Mouse (Mus musculus): Measurements from ENCODE around the gene Cnmd. TPM values are rescaled to one million over a fixed set of nuclear protein-coding genes. Genes with fewer than 3 reads are reported as not detected.

Cnmd gene
- polyA plus RNA-seq (2015; fragmentation: Nextera tagmentation; extraction: Ambion mirVana): 0.18 TPM in 1 of 2 replicates, not detected in the other

- no peak for TF ChIP-seq CTCF (IDR thresholded peaks at IDR 0.05; ENCODE audit: low read depth)
- H3K4me2 ChIP-seq (replicated peaks; ENCODE audit: low read depth): peak within 1 kb of the TSS; percentile 61
- H3K27me3 ChIP-seq (replicated peaks; ENCODE audit: control insufficient read depth, insufficient read depth, low read length): no peaks in the 10 kb centered on the region
- WGBS: 65% methylated on average over 4 of the region's 4 CpGs
- peak within 1 kb of the TSS; percentile 23; the same call in 1 of the 2 replicates for H3K4me3 ChIP-seq (ENCODE audit: low read depth, low read length)
- no peak for ATAC-seq
- no peaks in the 10 kb centered on the region for H3K4me1 ChIP-seq (replicated peaks; ENCODE audit: control insufficient read depth, insufficient read depth, low read length)
- H3K9me3 ChIP-seq (ENCODE audit: control insufficient read depth): no peaks in the 10 kb centered on the region
- H3K27ac ChIP-seq (ENCODE audit: low read depth, low read length): no peak within 1 kb of the TSS
- H3K9ac ChIP-seq (ENCODE audit: low read depth, low read length): no peak within 1 kb of the TSS
- H3K36me3 ChIP-seq (ENCODE audit: control insufficient read depth, insufficient read depth): no peaks in the 10 kb centered on the region
Observed at GRCm38 (mm10) chr14:79662001-79662400, at the start of gene Cnmd. Gene Cnmd (minus strand): TSS chr14:79662170.

GRCm38 (mm10) chr14:79711301-79711700 lies 49.3 kb upstream of the Cnmd start:
- H3K9me3 ChIP-seq (ENCODE audit: control insufficient read depth): no peaks in the 10 kb centered on the region
- no peaks in the 10 kb centered on the region for H3K27me3 ChIP-seq (replicated peaks; ENCODE audit: control insufficient read depth, insufficient read depth, low read length)
- no peak for TF ChIP-seq CTCF (IDR thresholded peaks at IDR 0.05; ENCODE audit: low read depth)
- H3K4me1 ChIP-seq (replicated peaks; ENCODE audit: control insufficient read depth, insufficient read depth, low read length): no peaks in the 10 kb centered on the region
- no peak overlapping the region for H3K27ac ChIP-seq (ENCODE audit: low read depth, low read length)
- no peak for ATAC-seq
- no peak overlapping the region for H3K4me3 ChIP-seq (ENCODE audit: low read depth, low read length)
- 89% methylated on average over 4 of the region's 4 CpGs for WGBS
- H3K36me3 ChIP-seq (ENCODE audit: control insufficient read depth, insufficient read depth): no peaks in the 10 kb centered on the region
- H3K4me2 ChIP-seq (replicated peaks; ENCODE audit: low read depth): no peak overlapping the region
- no peak overlapping the region for H3K9ac ChIP-seq (ENCODE audit: low read depth, low read length)

GRCm38 (mm10) chr14:79703523-79704172 lies 41.7 kb upstream of the Cnmd start:
- Histone ChIP-seq H3K36me3 (ENCODE audit: control insufficient read depth, insufficient read depth) (no peaks in the 10 kb centered on the region), H3K9ac (ENCODE audit: low read depth, low read length) (no peak overlapping the region), H3K9me3 (ENCODE audit: control insufficient read depth) (no peaks in the 10 kb centered on the region), H3K4me1 (replicated peaks; ENCODE audit: control insufficient read depth, insufficient read depth, low read length) (no peaks in the 10 kb centered on the region), H3K4me2 (replicated peaks; ENCODE audit: low read depth) (no peak overlapping the region), H3K27ac (ENCODE audit: low read depth, low read length) (no peak overlapping the region), H3K27me3 (replicated peaks; ENCODE audit: control insufficient read depth, insufficient read depth, low read length) (no peaks in the 10 kb centered on the region), H3K4me3 (ENCODE audit: low read depth, low read length) (no peak overlapping the region)
- ATAC-seq: no peak
- TF ChIP-seq CTCF (IDR thresholded peaks at IDR 0.05; ENCODE audit: low read depth): no peak
- WGBS: 78% methylated on average over 22 of the region's 22 CpGs

- Histone ChIP-seq H3K4me2 (replicated peaks; ENCODE audit: low read depth) (no peak overlapping the region), H3K4me1 (replicated peaks; ENCODE audit: control insufficient read depth, insufficient read depth, low read length) (no peaks in the 10 kb centered on the region), H3K9ac (ENCODE audit: low read depth, low read length) (no peak overlapping the region), H3K36me3 (ENCODE audit: control insufficient read depth, insufficient read depth) (no peaks in the 10 kb centered on the region), H3K9me3 (ENCODE audit: control insufficient read depth) (no peaks in the 10 kb centered on the region), H3K27ac (ENCODE audit: low read depth, low read length) (no peak overlapping the region), H3K27me3 (replicated peaks; ENCODE audit: control insufficient read depth, insufficient read depth, low read length) (no peaks in the 10 kb centered on the region), H3K4me3 (ENCODE audit: low read depth, low read length) (no peak overlapping the region)
- TF ChIP-seq CTCF (IDR thresholded peaks at IDR 0.05; ENCODE audit: low read depth): no peak
- ATAC-seq: no peak
- 35% methylated on average over 5 of the region's 5 CpGs for whole genome bisulfite sequencing
Observed at GRCm38 (mm10) chr14:79701606-79702005, 39.6 kb upstream of the Cnmd start.

- H3K4me1 ChIP-seq (replicated peaks; ENCODE audit: control insufficient read depth, insufficient read depth, low read length): no peaks in the 10 kb centered on the region
- no peak for TF ChIP-seq CTCF (IDR thresholded peaks at IDR 0.05; ENCODE audit: low read depth)
- H3K9me3 ChIP-seq (ENCODE audit: control insufficient read depth): no peaks in the 10 kb centered on the region
- H3K36me3 ChIP-seq (ENCODE audit: control insufficient read depth, insufficient read depth): no peaks in the 10 kb centered on the region
- no peak overlapping the region for H3K4me3 ChIP-seq (ENCODE audit: low read depth, low read length)
- ATAC-seq: no peak
- H3K27ac ChIP-seq (ENCODE audit: low read depth, low read length): no peak overlapping the region
- no peak overlapping the region for H3K4me2 ChIP-seq (replicated peaks; ENCODE audit: low read depth)
- 50% methylated on average over 7 of the region's 7 CpGs for WGBS
- H3K27me3 ChIP-seq (replicated peaks; ENCODE audit: control insufficient read depth, insufficient read depth, low read length): no peaks in the 10 kb centered on the region
- H3K9ac ChIP-seq (ENCODE audit: low read depth, low read length): no peak overlapping the region
Observed at GRCm38 (mm10) chr14:79701054-79701453, 39.1 kb upstream of the Cnmd start.

GRCm38 (mm10) chr14:79699381-79699780 lies 37.4 kb upstream of the Cnmd start:
- Histone ChIP-seq H3K4me1 (replicated peaks; ENCODE audit: control insufficient read depth, insufficient read depth, low read length) (no peaks in the 10 kb centered on the region), H3K9ac (ENCODE audit: low read depth, low read length) (no peak overlapping the region), H3K36me3 (ENCODE audit: control insufficient read depth, insufficient read depth) (no peaks in the 10 kb centered on the region), H3K4me2 (replicated peaks; ENCODE audit: low read depth) (no peak overlapping the region), H3K9me3 (ENCODE audit: control insufficient read depth) (no peaks in the 10 kb centered on the region), H3K27me3 (replicated peaks; ENCODE audit: control insufficient read depth, insufficient read depth, low read length) (no peaks in the 10 kb centered on the region), H3K4me3 (ENCODE audit: low read depth, low read length) (no peak overlapping the region), H3K27ac (ENCODE audit: low read depth, low read length) (no peak overlapping the region)
- TF ChIP-seq CTCF (IDR thresholded peaks at IDR 0.05; ENCODE audit: low read depth): no peak
- ATAC-seq: no peak
- WGBS: 63% methylated on average over 6 of the region's 6 CpGs
